Comparison of ENCODE assay signal across 30 mouse cellular contexts in genomic region chr10:63412756-63413155, GRCm38 (mm10). TPM values are rescaled to one million over a fixed set of nuclear protein-coding genes. Genes with fewer than 3 reads are reported as not detected.
A peak's percentile ranks its signal among the peaks of the same experiment; 100 is the strongest.
DNase-seq lines count a peak whose midpoint lies in the region; ATAC-seq and TF ChIP-seq lines count a peak whose summit lies in the region.
"Had no signal": no experiment of that assay in that cellular context is flagged by ENCODE, and none has a peak within 500 bp of the region (broad histone marks: within the 10 kb centered on the region; RNA-seq: fewer than 3 reads in every experiment).

No protein-coding gene starts in this region.

- no peak for TF ChIP-seq POLR2A in kidney, adult 2 months (IDR thresholded peaks at IDR 0.05; ENCODE audit: low read depth, low read length)

- H3K27ac ChIP-seq in kidney, adult 2 months (ENCODE audit: insufficient read depth, low read depth, low read length) = no peak overlapping the region
- no peak overlapping the region for H3K27ac ChIP-seq in kidney, embryonic 14.5 days (ENCODE audit: low read depth, low read length)
- no peak overlapping the region for H3K27ac ChIP-seq in liver, embryonic 11.5 days (ENCODE audit: low read depth, low read length)
- H3K27ac ChIP-seq: embryonic facial prominence, embryonic 13.5 days; embryonic facial prominence, embryonic 15.5 days; forebrain, embryonic 10.5 days; forebrain, embryonic 12.5 days had no signal

- H3K27me3 ChIP-seq in kidney, adult 2 months (replicated peaks; ENCODE audit: control insufficient read depth, insufficient read depth, low read length) = no peaks in the 10 kb centered on the region
- H3K27me3 ChIP-seq in kidney, embryonic 14.5 days (ENCODE audit: control insufficient read depth, insufficient read depth, low read length) = no peaks in the 10 kb centered on the region
- no peaks in the 10 kb centered on the region for H3K27me3 ChIP-seq in liver, embryonic 11.5 days (replicated peaks; ENCODE audit: control insufficient read depth, insufficient read depth, low read length)
- H3K27me3 ChIP-seq: embryonic facial prominence, embryonic 13.5 days; embryonic facial prominence, embryonic 15.5 days; forebrain, embryonic 12.5 days; Patski had no signal

- no peak overlapping the region for H3K9ac ChIP-seq in kidney, embryonic 14.5 days (ENCODE audit: low read depth, low read length)
- H3K9ac ChIP-seq in liver, embryonic 11.5 days (ENCODE audit: low read depth, low read length) = no peak overlapping the region
- H3K9ac ChIP-seq: embryonic facial prominence, embryonic 13.5 days; embryonic facial prominence, embryonic 15.5 days; forebrain, embryonic 12.5 days had no signal

- no peaks in the 10 kb centered on the region for H3K9me3 ChIP-seq in kidney, embryonic 14.5 days (ENCODE audit: control insufficient read depth, low read length)
- no peaks in the 10 kb centered on the region for H3K9me3 ChIP-seq in liver, embryonic 11.5 days (ENCODE audit: control insufficient read depth, low read length)
- H3K9me3 ChIP-seq: embryonic facial prominence, embryonic 13.5 days; embryonic facial prominence, embryonic 15.5 days; forebrain, embryonic 10.5 days; forebrain, embryonic 12.5 days; G1E had no signal

- DNase-seq in kidney, adult 2 months = peak; percentile 42
- DNase-seq in liver, embryonic 11.5 days (ENCODE audit: low spot score) = peak; percentile 31
- DNase-seq in liver = no peak
- DNase-seq in ZHBTc4 (ENCODE audit: low read depth, low spot score) = peak; percentile 67
- no peak for DNase-seq in layer of hippocampus, postnatal 14 days (ENCODE audit: low spot score in 2 of 2)
- DNase-seq: adrenal gland, adult 2 months; adrenal gland, postnatal 10 days; adrenal gland, postnatal 25 days; cerebellum, adult 11 months; cerebellum, adult 18-20 months; cerebellum, adult 8-10 months; cerebellum, adult 9-11 months; cerebellum, postnatal 14 days; cerebellum, postnatal 36 days; embryo, embryonic 11 days had no signal

- no peaks in the 10 kb centered on the region for H3K4me1 ChIP-seq in kidney, adult 2 months (ENCODE audit: control insufficient read depth, insufficient read depth, low read length)
- no peaks in the 10 kb centered on the region for H3K4me1 ChIP-seq in kidney, embryonic 14.5 days (ENCODE audit: control insufficient read depth, insufficient read depth, low read length)
- H3K4me1 ChIP-seq in liver, embryonic 11.5 days (replicated peaks; ENCODE audit: control insufficient read depth, insufficient read depth, low read length) = no peaks in the 10 kb centered on the region
- H3K4me1 ChIP-seq: embryonic facial prominence, embryonic 13.5 days; embryonic facial prominence, embryonic 15.5 days had no signal

- H3K4me3 ChIP-seq in kidney, adult 2 months (ENCODE audit: insufficient read depth, low read depth, low read length) = no peak overlapping the region
- H3K4me3 ChIP-seq in kidney, embryonic 14.5 days (ENCODE audit: low read length) = no peak overlapping the region
- H3K4me3 ChIP-seq in liver, embryonic 11.5 days (ENCODE audit: low read depth, low read length) = no peak overlapping the region
- H3K4me3 ChIP-seq: embryonic facial prominence, embryonic 13.5 days; embryonic facial prominence, embryonic 15.5 days; erythroblast, embryonic 14.5 days; forebrain, embryonic 10.5 days; forebrain, embryonic 12.5 days had no signal

- no peak for ATAC-seq in kidney, embryonic 14.5 days (ENCODE audit: low FRiP score, low TSS enrichment)
- ATAC-seq in liver, embryonic 11.5 days (replicated peaks; ENCODE audit: low FRiP score) = no peak
- ATAC-seq: forebrain, embryonic 14.5 days; forebrain, embryonic 16.5 days; Patski had no signal

- 82% methylated on average over 17 of the region's 17 CpGs for WGBS in kidney, adult 2 months
- 89% methylated on average over 17 of the region's 17 CpGs for WGBS in kidney, embryonic 14.5 days
- 84% methylated on average over 17 of the region's 17 CpGs for WGBS in liver, embryonic 11.5 days

- no peak overlapping the region for H3K4me2 ChIP-seq in kidney, embryonic 14.5 days (replicated peaks; ENCODE audit: low read depth, low read length)
- no peak overlapping the region for H3K4me2 ChIP-seq in liver, embryonic 11.5 days
- H3K4me2 ChIP-seq: embryonic facial prominence, embryonic 13.5 days; embryonic facial prominence, embryonic 15.5 days; forebrain, embryonic 12.5 days had no signal

- peaks cover 3% of the 10 kb centered on the region for H3K36me3 ChIP-seq in kidney, adult 2 months (ENCODE audit: control insufficient read depth, insufficient read depth, low read length)
- no peaks in the 10 kb centered on the region for H3K36me3 ChIP-seq in kidney, embryonic 14.5 days (ENCODE audit: control insufficient read depth, insufficient read depth, low read length)
- H3K36me3 ChIP-seq in liver, embryonic 11.5 days (ENCODE audit: control insufficient read depth, insufficient read depth, low read length) = no peaks in the 10 kb centered on the region
- H3K36me3 ChIP-seq: embryonic facial prominence, embryonic 13.5 days; embryonic facial prominence, embryonic 15.5 days; forebrain, embryonic 10.5 days; forebrain, embryonic 12.5 days; G1E had no signal

- no peak for TF ChIP-seq CTCF in kidney, adult 2 months (conservative IDR thresholded peaks at IDR 0.05; ENCODE audit: insufficient read depth, insufficient read length, low read depth, low read length)

RNA-seq across cellular contexts. Expression of gene Gm7075, which starts 8.8 kb away (rescaled TPM):
- not detected in 2 replicates for polyA plus RNA-seq in kidney, adult 2 months (2012; rRNA removed)
- polyA plus RNA-seq in kidney, embryonic 14.5 days (2014; fragmentation: Nextera tagmentation; extraction: Ambion mirVana) = not detected in 2 replicates
- not detected in 2 replicates for polyA plus RNA-seq in liver, embryonic 11.5 days (2014; fragmentation: Nextera tagmentation; extraction: Ambion mirVana)
- not detected for total RNA-seq in layer of hippocampus, postnatal 14 days (2021)
- total RNA-seq: adrenal gland, adult 2 months; adrenal gland, postnatal 10 days; adrenal gland, postnatal 25 days; adrenal gland, postnatal 4 days; common myeloid progenitor, adult 5-6 weeks; G1E had no signal
- polyA plus RNA-seq: adrenal gland, adult 2 months; brain, embryonic 14.5 days; C2C12; embryonic facial prominence, embryonic 11.5 days; embryonic facial prominence, embryonic 13.5 days; embryonic facial prominence, embryonic 15.5 days; erythroblast, embryonic 14.5 days; forebrain, embryonic 10.5 days; forebrain, embryonic 12.5 days; forebrain, embryonic 14.5 days; forebrain, embryonic 16.5 days; G1E; Patski had no signal

RNA-seq across cellular contexts. Expression of gene Ctnna3, which starts 17.1 kb away (rescaled TPM):
- polyA plus RNA-seq in kidney, adult 2 months (2012; rRNA removed) = 0.09 and 0.15 TPM in 2 replicates
- polyA plus RNA-seq in kidney, embryonic 14.5 days (2014; fragmentation: Nextera tagmentation; extraction: Ambion mirVana) = 0.21 and 0.55 TPM in 2 replicates
- polyA plus RNA-seq in liver, embryonic 11.5 days (2014; fragmentation: Nextera tagmentation; extraction: Ambion mirVana) = 0.30 and 0.40 TPM in 2 replicates
- total RNA-seq in layer of hippocampus, postnatal 14 days (2021) = 1 to 10 TPM; 1.1 to 1.4 TPM
- total RNA-seq: common myeloid progenitor, adult 5-6 weeks; G1E had no signal
- polyA plus RNA-seq: adrenal gland, adult 2 months; erythroblast, embryonic 14.5 days; G1E; Patski had no signal

RNA-seq across cellular contexts. Expression of gene Dnajc12, which starts 30.5 kb away (rescaled TPM):
- 44.3 and 70.7 TPM in 2 replicates for polyA plus RNA-seq in kidney, adult 2 months (2012; rRNA removed)
- 9.8 and 11.3 TPM in 2 replicates for polyA plus RNA-seq in kidney, embryonic 14.5 days (2014; fragmentation: Nextera tagmentation; extraction: Ambion mirVana)
- 18.7 and 19.5 TPM in 2 replicates for polyA plus RNA-seq in liver, embryonic 11.5 days (2014; fragmentation: Nextera tagmentation; extraction: Ambion mirVana)
- total RNA-seq in layer of hippocampus, postnatal 14 days (2021) = 10 to 100 TPM; 14.2 to 15.0 TPM

RNA-seq across cellular contexts. Expression of gene Sirt1, which starts 31.3 kb away (rescaled TPM):
- 3.3 and 4.6 TPM in 2 replicates for polyA plus RNA-seq in kidney, adult 2 months (2012; rRNA removed)
- 10.7 and 12.5 TPM in 2 replicates for polyA plus RNA-seq in kidney, embryonic 14.5 days (2014; fragmentation: Nextera tagmentation; extraction: Ambion mirVana)
- polyA plus RNA-seq in liver, embryonic 11.5 days (2014; fragmentation: Nextera tagmentation; extraction: Ambion mirVana) = 7.0 and 7.9 TPM in 2 replicates
- total RNA-seq in layer of hippocampus, postnatal 14 days (2021) = 10 to 100 TPM; 11.3 to 12.4 TPM

Comparison
In these comparisons a context has a peak if more than half of its experiments do, and no peak if none do; other contexts are left out.
1. DNase-seq: peak in kidney, adult 2 months (single experiment), liver, embryonic 11.5 days (single experiment) and ZHBTc4 (single experiment); none in liver (single experiment) and layer of hippocampus, postnatal 14 days (0 of 2).